Mouse (Mus musculus): ENCODE measurements around the gene Zfp870.

GRCm38 (mm10) chr17:32829540-32830417, 61.7 kb downstream of the Zfp870 start, which contains the start of gene Zfp799:
- no peak for TF ChIP-seq CTCF (IDR thresholded peaks at IDR 0.05; ENCODE audit: insufficient read depth, low read length)
- TF ChIP-seq POLR2A (IDR thresholded peaks at IDR 0.05; ENCODE audit: borderline replicate concordance, extremely low read depth, low read depth, low read length) = peak; percentile 61; the same call in 1 of the 2 replicates
